Mouse (Mus musculus) retina, adult 2 months (tissue): Measurements from ENCODE around the gene Soat2.
"Not testable (repeated sequence)": the region's sequence is repeated elsewhere in the genome, so short reads cannot be mapped to it uniquely, and the experiment has no call there.

Source experiments
- DNase-seq: peaks from one replicate; pipeline ENCODE4 v3.0.0-alpha.2; 2012; ENCODE audit warnings: low read depth, low spot score

The Soat2 gene

DNA sequence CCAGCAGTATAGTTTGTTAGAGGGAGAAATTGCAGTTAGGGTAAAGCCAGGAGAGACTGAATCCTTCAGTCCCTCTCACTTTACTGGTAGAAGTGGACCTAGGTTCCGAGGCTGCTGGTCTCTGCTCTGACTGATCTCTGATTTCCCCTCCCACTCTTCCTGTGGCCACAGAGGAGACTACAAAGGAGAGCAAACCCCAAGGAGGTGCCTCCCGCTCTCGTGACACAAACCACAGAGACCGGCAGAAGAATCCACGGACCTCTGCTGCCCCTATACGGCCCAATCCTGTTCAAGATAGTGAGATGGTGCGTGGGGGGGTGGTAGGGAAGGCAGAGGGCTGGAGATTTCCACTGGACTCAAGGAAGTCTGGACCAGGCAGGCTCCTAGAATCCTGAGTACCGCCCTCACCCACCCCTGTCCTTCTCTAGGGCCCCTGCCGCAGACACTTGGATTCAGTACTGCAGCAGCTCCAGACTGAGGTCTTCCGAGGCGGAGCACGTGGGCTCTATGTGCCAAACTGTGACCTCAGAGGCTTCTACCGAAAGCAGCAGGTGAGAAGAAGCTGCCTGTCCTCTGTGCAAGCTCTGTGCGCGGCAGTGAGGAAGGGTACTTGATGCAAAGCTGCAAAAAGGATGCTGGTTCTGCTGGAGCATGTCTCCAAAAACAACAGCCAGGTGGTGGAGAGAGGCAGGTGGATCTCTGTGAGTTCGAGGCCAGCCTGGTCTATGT, 2.5 kb upstream of the Soat2 start:
- DNase-seq = no peak

DNA sequence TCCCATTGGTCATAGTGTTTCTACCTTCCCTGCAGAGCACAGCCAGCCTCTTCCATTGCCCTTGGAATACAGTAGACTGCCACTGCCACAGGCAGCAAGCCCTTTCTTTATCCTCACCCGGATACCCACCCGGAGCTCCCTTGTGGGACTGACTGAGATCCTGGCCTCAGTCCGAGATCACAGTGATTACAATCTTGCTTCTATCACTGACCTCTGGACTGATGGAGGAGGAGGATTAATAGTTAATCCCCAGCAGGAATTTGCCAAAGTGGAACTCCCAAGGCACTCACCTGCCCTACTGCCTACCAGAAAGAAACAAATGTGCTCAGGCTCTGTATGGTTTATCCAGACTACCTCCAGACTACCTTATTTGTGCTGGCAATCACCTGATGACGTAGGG, 765 bp upstream of the Soat2 start:
- no peak for DNase-seq

DNA sequence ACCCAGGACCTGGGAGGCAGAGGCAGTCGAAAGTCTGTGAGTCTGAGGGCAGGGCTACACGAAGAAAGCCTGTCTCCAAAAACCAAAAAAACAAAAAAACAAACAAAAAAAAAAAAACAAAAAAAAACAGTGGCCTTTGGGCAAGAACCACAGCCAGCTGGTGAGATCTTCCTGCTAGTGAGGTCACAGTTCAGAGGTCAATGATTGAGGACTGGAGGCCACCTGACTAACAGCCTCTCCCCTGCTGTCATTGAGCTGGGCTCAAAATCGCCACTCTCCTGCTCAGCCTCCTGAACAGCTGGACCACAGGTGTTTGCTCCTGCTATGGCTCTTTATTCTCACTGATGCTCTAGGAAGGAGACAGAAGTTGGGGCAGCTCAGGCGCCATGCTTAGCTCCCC, 2.3 kb downstream of the Soat2 start:
- no peak for DNase-seq

DNA sequence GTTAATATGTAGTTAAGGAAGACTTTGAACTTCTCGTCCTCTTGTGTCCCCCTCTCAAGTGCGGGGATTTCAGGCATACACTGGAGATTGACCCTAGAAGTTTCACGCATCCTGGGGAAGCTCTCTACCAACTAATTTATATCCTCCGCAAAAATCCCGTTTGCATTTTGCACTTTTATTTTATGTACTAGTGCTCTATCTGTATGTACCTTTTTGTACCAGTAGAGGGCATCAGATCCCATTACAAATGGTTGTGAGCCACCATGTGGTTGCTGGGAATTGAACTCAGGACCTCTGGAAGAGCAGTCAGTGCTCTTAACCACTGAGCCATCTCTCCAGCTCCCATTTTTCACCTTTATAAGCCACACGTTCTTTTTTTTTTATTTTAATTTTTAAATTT, 4.7 kb downstream of the Soat2 start:
- DNase-seq = not testable (repeated sequence)

DNA sequence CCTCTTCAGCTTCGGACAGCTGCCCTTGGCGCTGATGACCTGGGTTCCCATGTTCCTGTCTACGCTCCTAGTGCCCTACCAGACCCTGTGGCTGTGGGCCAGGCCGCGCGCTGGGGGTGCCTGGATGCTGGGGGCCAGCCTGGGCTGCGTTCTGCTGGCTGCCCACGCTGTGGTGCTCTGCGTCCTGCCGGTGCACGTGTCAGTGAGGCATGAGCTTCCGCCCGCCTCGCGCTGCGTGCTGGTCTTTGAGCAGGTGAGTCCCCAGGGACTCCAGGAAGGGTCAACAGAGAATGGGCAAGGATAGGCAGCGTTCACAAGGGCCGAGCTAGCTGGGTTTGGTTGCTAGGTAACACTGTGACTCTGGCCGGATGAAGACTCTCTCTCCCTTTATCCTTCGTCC, 6.5 kb downstream of the Soat2 start:
- DNase-seq = no peak

DNA sequence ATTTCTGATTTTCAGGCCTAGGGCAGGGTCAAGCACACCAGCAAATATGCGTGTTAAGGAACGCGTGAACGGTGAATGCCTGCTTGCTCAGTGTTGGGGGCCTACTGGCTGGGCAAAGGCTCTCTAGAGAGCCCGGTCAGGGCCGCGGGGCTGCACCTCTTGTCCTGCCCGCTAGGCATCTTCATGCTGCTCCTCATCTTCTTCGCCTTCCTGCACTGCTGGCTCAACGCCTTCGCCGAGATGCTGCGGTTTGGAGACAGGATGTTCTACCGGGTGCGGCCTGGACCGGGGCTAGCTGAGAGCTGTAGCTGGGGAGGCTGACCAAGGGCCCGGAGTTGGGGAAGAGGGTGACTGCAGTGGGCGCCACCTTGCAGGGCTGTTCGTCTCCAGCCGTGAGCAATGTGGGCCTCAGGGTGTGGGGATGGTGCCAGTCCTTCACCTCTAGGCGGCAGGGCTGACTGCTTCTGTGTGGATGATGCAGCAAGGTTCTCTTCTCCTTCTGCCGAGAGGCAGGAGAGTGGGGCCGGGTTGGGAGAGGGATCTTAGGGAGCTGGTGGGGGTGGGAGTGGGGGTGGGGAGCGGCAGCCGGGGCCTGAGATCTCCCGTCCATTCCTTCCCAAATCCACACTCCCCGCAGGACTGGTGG, 10.2 kb downstream of the Soat2 start:
- no peak for DNase-seq

DNA sequence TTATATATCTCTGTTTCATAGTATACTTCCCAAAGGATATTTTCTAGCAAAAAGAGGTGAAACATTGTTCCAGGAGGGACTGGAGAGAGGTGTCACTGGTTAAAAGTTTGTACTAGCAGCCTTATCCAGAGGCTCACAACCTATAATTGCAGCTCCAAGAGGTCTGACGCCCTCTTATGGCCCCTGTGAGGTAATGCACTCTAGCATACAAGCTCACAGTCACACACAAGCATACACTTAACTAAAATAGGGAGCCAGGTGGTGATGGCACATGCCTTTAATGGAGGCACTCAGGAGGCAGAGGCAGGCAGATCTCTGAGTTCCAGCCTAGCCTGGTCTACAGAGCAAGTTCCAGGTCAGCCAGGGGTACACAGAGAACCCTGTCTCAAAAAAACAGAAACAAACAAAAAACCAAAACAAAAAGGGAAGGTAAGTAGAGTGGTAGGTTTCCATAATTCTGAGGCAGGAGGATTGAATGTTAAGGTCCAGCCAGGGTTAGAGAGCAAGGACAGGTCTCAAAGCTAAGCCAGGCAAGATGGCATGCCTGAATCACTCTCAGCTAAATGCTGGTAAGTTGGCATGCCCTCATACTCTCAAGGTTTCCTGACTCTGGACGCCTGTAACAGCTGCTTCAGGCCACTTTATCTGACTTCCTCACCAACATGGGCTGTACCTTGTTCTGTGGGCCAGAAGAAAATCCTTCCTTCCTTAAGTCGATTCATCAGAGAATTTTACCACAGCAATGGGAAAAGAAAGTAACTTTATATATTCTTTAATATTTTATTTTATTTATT, 13.8 kb downstream of the Soat2 start:
- DNase-seq = no peak

DNA sequence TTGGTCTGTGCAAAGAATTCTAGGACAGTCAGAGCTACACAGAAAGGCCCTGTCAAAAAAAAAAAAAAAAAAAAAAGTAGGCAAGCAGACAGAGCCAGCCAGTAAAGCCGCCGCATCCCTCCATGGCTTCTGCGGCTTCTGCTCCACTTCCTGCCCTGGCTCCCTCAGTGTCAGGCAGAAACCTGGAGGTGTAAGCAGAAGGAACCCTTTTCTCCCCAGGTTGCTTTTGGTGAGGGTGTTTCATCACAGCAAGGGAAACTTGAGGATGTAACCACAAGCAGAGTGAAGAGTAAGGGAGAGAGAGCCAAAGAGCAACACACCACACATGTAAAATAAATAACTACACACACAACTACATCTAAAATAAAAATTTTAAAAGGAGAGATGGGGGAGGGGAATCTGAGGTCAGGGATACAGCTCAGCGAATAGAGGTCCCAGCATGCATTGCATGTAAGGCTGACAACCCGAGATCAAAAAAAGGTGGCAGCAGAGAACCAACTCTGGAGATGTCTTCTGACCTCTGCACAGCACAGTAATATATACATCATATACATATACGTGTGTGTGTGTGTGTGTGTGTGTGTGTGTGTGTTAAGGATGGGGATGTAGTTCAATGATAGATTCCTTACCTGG, 15.3 kb downstream of the Soat2 start:
- DNase-seq = no peak

DNA sequence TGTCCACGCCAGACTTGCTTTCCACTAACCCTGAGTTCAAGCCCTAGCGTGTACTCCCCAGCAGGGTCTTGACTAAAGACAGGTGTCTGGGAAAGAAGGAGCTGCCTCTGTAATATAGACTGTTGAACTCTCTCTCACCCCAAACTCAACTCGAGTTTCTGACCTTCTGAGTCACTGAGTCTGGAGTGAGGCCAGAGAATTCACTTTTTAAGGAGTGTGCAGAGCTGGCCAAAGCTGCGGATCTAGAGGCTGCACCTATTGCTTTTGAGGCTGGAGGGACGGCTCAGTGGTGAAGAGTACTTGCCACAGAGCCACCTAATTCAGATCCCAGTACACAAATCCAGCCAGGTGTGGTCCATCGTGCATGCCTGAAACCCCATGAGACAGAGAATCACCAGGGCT, 17.3 kb downstream of the Soat2 start:
- no peak for DNase-seq

DNA sequence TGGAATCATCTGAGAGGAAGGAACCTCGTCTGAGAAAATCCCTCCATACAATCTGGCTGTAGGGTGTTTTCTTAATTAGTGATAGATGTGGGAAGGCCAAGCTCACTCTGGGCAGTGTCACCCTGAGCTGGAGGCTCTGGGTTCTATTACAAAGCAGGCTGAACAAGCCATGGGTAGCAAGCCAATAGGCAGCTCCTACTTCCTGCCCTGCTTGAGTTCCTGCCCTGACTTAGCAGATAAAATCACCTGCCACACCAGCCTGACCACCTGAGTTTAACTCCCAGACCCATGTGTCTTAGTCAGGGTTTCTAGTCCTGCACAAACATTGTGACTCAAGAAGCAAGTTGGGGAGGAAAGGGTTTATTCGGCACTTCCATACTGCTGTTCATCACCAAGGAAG, 18.7 kb downstream of the Soat2 start:
- no peak for DNase-seq

DNA sequence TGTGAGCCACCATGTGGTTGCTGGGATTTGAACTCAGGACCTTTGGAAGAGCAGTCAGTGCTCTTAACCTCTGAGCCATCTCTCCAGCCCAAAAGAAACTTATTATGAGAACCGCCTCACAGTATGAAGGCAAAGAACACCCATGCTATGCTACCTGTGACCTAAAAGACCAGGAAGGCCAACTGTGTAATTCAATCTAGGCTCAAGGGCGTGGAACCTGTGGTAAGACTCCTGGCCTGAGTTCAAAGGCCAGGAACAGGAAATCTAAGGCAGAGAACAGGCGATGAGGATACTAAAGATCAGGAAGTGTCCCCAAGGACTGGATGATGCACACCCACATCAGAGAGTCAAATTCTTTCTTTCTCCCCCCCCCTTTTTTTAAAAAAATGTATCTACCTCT, 23.3 kb downstream of the Soat2 start:
- no peak for DNase-seq

DNA sequence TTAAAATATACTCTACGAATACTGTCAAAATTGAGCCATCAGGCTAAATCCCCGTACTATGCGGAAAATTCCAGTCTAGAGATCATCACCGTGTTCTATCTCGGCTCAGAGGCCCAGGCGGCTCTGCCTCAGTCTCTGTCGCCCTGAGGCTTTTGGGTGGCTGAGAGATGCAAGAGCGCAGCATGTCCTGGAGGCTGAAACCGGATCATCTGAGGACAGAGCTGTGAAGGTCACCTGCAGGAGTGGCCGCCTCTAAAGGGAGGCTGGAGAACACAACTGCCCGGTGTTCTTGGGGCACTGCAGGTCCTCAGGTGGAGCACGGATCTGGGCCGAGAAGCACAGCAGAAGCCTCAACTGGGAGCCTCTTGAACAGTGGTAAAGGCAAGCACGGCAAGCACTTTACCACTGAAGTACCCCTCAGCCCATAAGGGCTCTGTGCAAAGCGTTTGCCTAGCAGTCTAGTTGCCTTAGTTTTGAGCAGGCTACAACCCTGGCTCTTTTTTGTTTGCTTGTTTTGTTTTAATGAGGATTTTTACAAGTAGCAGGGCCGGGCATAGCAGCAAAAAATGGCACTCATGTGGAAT, 25.5 kb downstream of the Soat2 start:
- DNase-seq = no peak

DNA sequence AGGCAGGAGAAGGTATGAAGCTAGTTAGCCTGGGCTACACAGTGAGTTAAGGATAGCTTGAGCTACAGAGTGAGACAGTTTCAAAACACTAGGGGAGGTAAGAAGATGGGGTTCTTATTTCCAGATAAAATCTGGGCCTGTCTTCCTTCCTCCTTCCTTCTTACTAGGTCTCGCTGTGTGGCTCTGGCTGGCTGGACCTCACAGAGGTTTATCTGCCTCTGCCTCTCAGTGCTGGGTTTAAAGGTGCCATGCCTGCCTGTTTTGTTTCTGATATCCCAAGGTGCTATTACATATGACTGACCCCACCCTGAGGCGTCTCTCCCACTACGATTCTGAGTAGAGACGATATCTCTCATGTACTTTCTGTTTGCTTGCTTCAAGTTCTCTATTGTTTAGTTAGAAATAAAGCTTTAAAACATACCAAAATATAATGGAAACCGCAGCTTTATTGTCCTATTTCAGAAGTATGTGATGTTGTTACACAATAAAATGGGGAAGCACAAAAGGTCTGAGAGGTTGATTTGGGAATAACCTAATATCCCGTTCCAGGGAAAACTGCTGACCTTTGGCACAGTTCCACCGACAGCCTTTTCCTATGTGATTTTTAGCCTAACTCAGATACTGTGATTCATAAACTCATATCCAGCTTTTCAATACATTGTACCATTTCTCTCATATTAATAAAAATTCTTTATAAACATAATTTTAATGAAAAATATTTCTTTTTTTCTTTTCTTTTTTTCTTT, 26.4 kb downstream of the Soat2 start:
- no peak for DNase-seq

DNA sequence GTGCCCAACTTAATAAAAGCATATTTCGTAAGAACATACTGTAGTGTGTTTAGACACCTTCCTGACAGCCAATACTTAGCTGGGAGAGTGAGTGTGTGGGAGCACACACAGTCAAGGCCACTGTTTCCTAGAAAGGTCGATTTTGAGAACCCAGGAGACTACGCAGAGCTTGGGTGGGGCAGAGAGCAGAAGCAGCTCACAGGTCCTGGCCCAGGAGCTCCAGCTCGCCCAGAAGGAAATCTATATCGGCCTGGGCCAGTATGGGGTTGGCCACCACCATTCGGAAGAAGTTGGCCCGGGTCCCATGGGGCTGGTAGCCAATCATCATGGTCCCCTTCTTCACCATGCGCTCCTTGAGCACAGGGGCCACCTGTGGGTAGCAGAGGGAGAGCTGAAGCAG, 27.1 kb downstream of the Soat2 start:
- no peak for DNase-seq

DNA sequence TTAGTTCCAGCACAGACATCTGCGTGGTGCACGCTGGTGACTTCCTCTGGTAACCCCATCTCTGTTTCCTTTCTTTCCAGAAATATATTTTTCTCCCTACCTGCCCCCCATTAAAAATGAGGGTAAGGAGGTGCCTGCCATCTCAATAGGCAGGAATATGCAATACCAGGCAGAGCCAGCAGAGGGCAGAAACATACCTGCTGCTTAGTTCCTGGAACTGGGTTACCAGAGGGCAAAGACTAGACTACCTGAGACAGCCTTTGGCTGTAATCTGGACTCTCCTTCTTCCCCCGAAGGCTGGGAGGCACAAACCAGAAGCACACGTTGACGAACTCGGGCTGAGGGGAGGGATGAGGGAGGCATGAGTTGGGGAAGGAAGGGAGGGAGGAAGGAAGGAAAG, 28.0 kb downstream of the Soat2 start:
- peak; percentile 60 for DNase-seq

DNA sequence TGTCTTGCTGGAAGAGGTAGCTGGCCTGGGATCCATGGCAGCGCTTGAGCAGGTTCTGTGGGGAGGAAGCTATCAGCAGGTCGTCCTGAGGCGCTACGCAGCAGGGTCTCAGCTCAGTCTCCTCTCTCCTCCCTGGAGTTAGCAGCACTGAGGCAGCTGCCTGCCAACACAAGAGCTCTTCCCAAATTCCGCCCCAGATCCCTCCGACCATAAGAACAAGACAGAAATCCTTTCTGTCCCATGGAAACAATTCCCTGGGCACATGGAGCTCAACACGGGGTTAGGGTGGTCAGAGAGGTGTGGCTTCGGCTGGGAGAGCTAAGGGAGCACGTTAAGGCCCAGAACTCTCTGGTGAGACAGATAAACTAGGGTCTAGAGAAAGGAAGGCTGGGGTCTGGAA, 28.8 kb downstream of the Soat2 start:
- no peak for DNase-seq

DNA sequence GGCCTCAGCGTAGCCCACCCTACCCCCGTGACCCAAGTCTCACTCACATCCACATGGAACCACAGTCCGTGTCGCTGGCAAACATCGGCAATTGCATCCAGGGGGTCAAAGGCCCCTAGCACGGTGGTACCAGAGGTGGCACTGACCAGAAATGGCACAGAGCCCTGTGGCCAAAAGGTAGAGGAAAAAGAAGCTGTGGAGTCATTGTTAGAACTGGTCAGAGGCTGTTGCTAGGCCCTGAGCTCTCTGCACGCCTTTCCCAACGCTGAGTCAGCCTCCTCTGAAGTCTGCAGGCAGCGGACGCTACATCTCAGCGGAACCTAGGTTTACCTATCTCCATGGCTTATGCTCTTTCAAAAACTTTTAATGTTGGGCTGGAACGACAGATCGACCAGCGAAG, 29.6 kb downstream of the Soat2 start:
- DNase-seq = no peak

DNA sequence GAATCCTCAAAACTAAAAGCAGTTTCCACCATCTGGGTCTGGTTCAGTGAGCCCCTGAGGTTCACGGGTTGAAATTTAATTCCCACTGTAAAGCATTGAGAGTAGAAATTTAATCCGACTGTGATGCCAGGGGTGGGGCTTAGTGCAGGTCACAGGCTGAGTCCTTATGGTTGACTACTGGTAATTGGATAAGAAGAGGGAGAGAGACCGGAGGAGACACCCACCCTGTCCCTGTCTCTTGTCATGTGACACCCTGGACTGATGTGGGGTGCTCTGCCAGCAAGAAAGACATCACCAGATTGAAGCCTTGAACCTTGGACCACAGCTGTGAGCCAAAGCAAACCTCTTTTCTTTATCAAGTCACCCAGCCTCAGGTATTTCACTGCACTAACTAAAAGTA, 32.8 kb downstream of the Soat2 start:
- peak; percentile 34 for DNase-seq

DNA sequence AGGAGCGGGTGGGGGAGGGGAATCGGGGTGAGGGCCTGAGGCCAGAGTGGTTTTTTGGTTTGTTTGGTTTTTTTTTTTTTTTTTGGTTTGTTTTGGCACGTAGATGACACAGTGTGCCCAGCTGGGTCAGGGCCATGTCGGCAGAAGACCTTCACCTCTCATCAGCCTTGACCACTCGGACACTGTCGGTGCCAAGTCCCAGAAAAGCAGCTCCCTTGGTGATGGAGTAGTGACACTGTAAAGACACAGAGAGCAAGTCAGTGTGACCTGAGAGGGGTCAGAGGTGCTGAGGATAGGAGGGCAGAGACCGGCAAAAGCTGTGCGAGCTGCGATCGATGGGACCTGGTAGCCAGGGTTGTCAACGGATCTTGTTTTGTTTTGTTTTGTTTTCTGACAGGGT, 35.9 kb downstream of the Soat2 start:
- DNase-seq = no peak

DNA sequence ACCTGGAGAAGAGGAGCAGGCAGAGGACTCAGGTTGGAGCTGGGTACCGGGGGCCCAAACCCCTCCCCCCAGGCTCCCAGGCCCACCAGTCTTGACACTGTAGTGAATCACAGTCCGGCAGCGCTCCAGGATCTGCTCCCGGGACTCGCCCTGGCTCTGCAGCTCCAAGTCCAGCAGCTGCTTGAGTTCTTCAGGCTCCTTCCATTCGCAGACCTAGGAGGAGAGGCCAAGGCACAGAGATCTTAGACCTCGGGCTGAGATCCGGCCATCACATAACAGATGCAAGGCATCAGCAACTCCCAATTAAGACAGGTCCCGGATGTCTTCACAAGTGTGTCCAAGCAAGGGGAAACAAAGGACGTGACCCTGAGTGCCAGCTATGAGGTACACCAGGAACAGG, 37.8 kb downstream of the Soat2 start:
- DNase-seq = no peak

DNA sequence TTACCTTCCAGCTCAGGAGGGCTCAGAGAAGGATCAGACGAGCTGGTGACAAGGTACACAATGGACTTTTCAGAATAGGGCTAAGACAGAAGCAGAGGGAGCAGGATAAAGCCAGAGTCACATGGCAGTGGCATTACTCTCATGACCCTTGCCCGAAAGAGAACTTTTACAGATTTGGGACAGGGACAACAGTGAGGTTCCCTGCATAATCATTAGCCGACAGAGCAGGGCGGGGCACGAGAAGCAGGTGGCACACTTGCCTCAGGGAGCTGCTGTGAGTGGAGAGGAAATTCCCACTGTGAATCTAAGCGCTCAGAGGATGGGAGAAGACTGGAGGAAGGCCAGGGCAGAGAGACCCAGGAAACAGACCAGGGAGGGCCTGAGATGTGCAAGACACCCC, 38.6 kb downstream of the Soat2 start:
- DNase-seq = no peak
